Mouse (Mus musculus): ENCODE data around the gene Itpr2.

DNA sequence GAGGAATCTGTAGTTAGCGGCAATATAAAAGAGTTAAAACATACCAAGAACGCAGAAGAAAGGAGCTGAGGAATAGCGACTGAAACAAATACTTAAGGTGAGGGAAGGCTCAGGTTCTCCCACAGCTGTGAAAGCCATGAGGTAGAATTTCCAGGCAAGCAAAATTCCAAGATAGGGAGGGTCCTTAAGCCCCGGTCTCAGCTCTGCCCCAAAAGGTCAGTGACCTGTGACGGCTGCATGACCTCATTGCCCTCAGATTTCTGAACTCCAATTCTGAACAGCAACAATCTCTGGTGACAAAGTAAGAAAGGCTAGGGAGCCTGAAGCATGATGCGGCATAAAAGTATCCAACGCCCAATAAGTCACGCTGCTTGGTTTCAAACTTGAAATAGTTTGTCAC, 33.7 kb downstream of the Itpr2 start:
- TF ChIP-seq CTCF (IDR thresholded peaks at IDR 0.05; ENCODE audit: control insufficient read depth, insufficient read depth, low read length) (no peak), POLR2A (IDR thresholded peaks at IDR 0.05; ENCODE audit: borderline replicate concordance, control insufficient read depth, low read depth, low read length) (no peak)

All from bone marrow, adult 2 months (tissue).